Mouse (Mus musculus): ENCODE results near the gene Aqp1. TPM values are rescaled to one million over a fixed set of nuclear protein-coding genes. Genes with fewer than 3 reads are reported as not detected.
A peak's percentile ranks its signal among the peaks of the same experiment; 100 is the strongest.

Gene Aqp1
- 206 and 217 TPM in 2 replicates for polyA plus RNA-seq (2012; rRNA removed)

GRCm38 (mm10) chr6:55335989-55336514, at the start of gene Aqp1:
TSS of gene Aqp1 (plus strand) at chr6:55336432.
- WGBS = 17% methylated on average over 12 of the region's 12 CpGs
- H3K27me3 ChIP-seq (ENCODE audit: control insufficient read depth, insufficient read depth, low read length) = no peaks in the 10 kb centered on the region
- H3K27ac ChIP-seq (ENCODE audit: insufficient read depth, low read length) = peak within 1 kb of the TSS; percentile 46
- H3K36me3 ChIP-seq (ENCODE audit: control insufficient read depth, insufficient read depth, low read length) = no peaks in the 10 kb centered on the region
- no peak for TF ChIP-seq POLR2A (IDR thresholded peaks at IDR 0.05; ENCODE audit: low read depth, low read length)
- no peak for TF ChIP-seq CTCF (IDR thresholded peaks at IDR 0.05; ENCODE audit: extremely low read depth, insufficient read depth, insufficient read length, insufficient replicate concordance)
- DNase-seq (ENCODE audit: low read depth in 1 of 2, low spot score in 2 of 2) = no peak
- no peaks in the 10 kb centered on the region for H3K4me1 ChIP-seq (ENCODE audit: control insufficient read depth, insufficient read depth, insufficient read length)
- H3K4me3 ChIP-seq (ENCODE audit: extremely low read depth, insufficient read depth, insufficient read length) = peak within 1 kb of the TSS; percentile 40

- Histone ChIP-seq H3K27ac (ENCODE audit: insufficient read depth, low read length) (no peak overlapping the region), H3K36me3 (ENCODE audit: control insufficient read depth, insufficient read depth, low read length) (no peaks in the 10 kb centered on the region), H3K27me3 (ENCODE audit: control insufficient read depth, insufficient read depth, low read length) (no peaks in the 10 kb centered on the region), H3K4me1 (ENCODE audit: control insufficient read depth, insufficient read depth, insufficient read length) (peaks cover 3% of the 10 kb centered on the region; the same call in 1 of the 2 replicates), H3K4me3 (ENCODE audit: extremely low read depth, insufficient read depth, insufficient read length) (no peak overlapping the region)
- peak in 1 of 2 experiments; percentile 5 for DNase-seq (ENCODE audit: low read depth in 1 of 2, low spot score in 2 of 2)
- TF ChIP-seq CTCF (IDR thresholded peaks at IDR 0.05; ENCODE audit: extremely low read depth, insufficient read depth, insufficient read length, insufficient replicate concordance) (no peak), POLR2A (IDR thresholded peaks at IDR 0.05; ENCODE audit: low read depth, low read length) (no peak)
- WGBS = 53% methylated on average over 5 of the region's 5 CpGs
These were observed 48.1 kb upstream of the Aqp1 start for GRCm38 (mm10) chr6:55288007-55288602.

- DNase-seq (ENCODE audit: low read depth in 1 of 2, low spot score in 2 of 2) = no peak
- no peak overlapping the region for H3K27ac ChIP-seq (ENCODE audit: insufficient read depth, low read length)
- no peaks in the 10 kb centered on the region for H3K4me1 ChIP-seq (ENCODE audit: control insufficient read depth, insufficient read depth, insufficient read length)
- H3K27me3 ChIP-seq (ENCODE audit: control insufficient read depth, insufficient read depth, low read length) = no peaks in the 10 kb centered on the region
- 26% methylated on average over 19 of the region's 19 CpGs for WGBS
- no peak for TF ChIP-seq CTCF (IDR thresholded peaks at IDR 0.05; ENCODE audit: extremely low read depth, insufficient read depth, insufficient read length, insufficient replicate concordance)
- TF ChIP-seq POLR2A (IDR thresholded peaks at IDR 0.05; ENCODE audit: low read depth, low read length) = no peak
- no peak overlapping the region for H3K4me3 ChIP-seq (ENCODE audit: extremely low read depth, insufficient read depth, insufficient read length)
- H3K36me3 ChIP-seq (ENCODE audit: control insufficient read depth, insufficient read depth, low read length) = no peaks in the 10 kb centered on the region
These were observed 41.6 kb upstream of the Aqp1 start for GRCm38 (mm10) chr6:55294549-55295131.

- TF ChIP-seq CTCF (IDR thresholded peaks at IDR 0.05; ENCODE audit: extremely low read depth, insufficient read depth, insufficient read length, insufficient replicate concordance) = no peak
- no peak for TF ChIP-seq POLR2A (IDR thresholded peaks at IDR 0.05; ENCODE audit: low read depth, low read length)
- no peaks in the 10 kb centered on the region for H3K36me3 ChIP-seq (ENCODE audit: control insufficient read depth, insufficient read depth, low read length)
- WGBS = 90% methylated on average over 1 of the region's 1 CpGs
- no peaks in the 10 kb centered on the region for H3K4me1 ChIP-seq (ENCODE audit: control insufficient read depth, insufficient read depth, insufficient read length)
- H3K4me3 ChIP-seq (ENCODE audit: extremely low read depth, insufficient read depth, insufficient read length) = no peak overlapping the region
- no peaks in the 10 kb centered on the region for H3K27me3 ChIP-seq (ENCODE audit: control insufficient read depth, insufficient read depth, low read length)
- no peak overlapping the region for H3K27ac ChIP-seq (ENCODE audit: insufficient read depth, low read length)
- DNase-seq (ENCODE audit: low read depth in 1 of 2, low spot score in 2 of 2) = no peak
These were observed 40.9 kb upstream of the Aqp1 start for GRCm38 (mm10) chr6:55295325-55295724.

- no peaks in the 10 kb centered on the region for H3K4me1 ChIP-seq (ENCODE audit: control insufficient read depth, insufficient read depth, insufficient read length)
- no peaks in the 10 kb centered on the region for H3K36me3 ChIP-seq (ENCODE audit: control insufficient read depth, insufficient read depth, low read length)
- no peak overlapping the region for H3K27ac ChIP-seq (ENCODE audit: insufficient read depth, low read length)
- WGBS = 69% methylated on average over 8 of the region's 8 CpGs
- TF ChIP-seq POLR2A (IDR thresholded peaks at IDR 0.05; ENCODE audit: low read depth, low read length) (no peak), CTCF (IDR thresholded peaks at IDR 0.05; ENCODE audit: extremely low read depth, insufficient read depth, insufficient read length, insufficient replicate concordance) (no peak)
- H3K4me3 ChIP-seq (ENCODE audit: extremely low read depth, insufficient read depth, insufficient read length) = no peak overlapping the region
- DNase-seq (ENCODE audit: low read depth in 1 of 2, low spot score in 2 of 2) = no peak
- no peaks in the 10 kb centered on the region for H3K27me3 ChIP-seq (ENCODE audit: control insufficient read depth, insufficient read depth, low read length)
These were observed 36.8 kb upstream of the Aqp1 start for GRCm38 (mm10) chr6:55299482-55299881.

- no peak overlapping the region for H3K4me3 ChIP-seq (ENCODE audit: extremely low read depth, insufficient read depth, insufficient read length)
- no peaks in the 10 kb centered on the region for H3K27me3 ChIP-seq (ENCODE audit: control insufficient read depth, insufficient read depth, low read length)
- no peaks in the 10 kb centered on the region for H3K36me3 ChIP-seq (ENCODE audit: control insufficient read depth, insufficient read depth, low read length)
- H3K4me1 ChIP-seq (ENCODE audit: control insufficient read depth, insufficient read depth, insufficient read length) = no peaks in the 10 kb centered on the region
- H3K27ac ChIP-seq (ENCODE audit: insufficient read depth, low read length) = no peak overlapping the region
- no peak for TF ChIP-seq POLR2A (IDR thresholded peaks at IDR 0.05; ENCODE audit: low read depth, low read length)
- TF ChIP-seq CTCF (IDR thresholded peaks at IDR 0.05; ENCODE audit: extremely low read depth, insufficient read depth, insufficient read length, insufficient replicate concordance) = no peak
- 90% methylated on average over 2 of the region's 2 CpGs for WGBS
- no peak for DNase-seq (ENCODE audit: low read depth in 1 of 2, low spot score in 2 of 2)
These were observed 36.3 kb upstream of the Aqp1 start for GRCm38 (mm10) chr6:55299917-55300316.

- H3K4me3 ChIP-seq (ENCODE audit: extremely low read depth, insufficient read depth, insufficient read length) = no peak overlapping the region
- no peak overlapping the region for H3K27ac ChIP-seq (ENCODE audit: insufficient read depth, low read length)
- no peaks in the 10 kb centered on the region for H3K36me3 ChIP-seq (ENCODE audit: control insufficient read depth, insufficient read depth, low read length)
- no peaks in the 10 kb centered on the region for H3K27me3 ChIP-seq (ENCODE audit: control insufficient read depth, insufficient read depth, low read length)
- WGBS = 73% methylated on average over 11 of the region's 11 CpGs
- DNase-seq (ENCODE audit: low read depth in 1 of 2, low spot score in 2 of 2) = no peak
- no peaks in the 10 kb centered on the region for H3K4me1 ChIP-seq (ENCODE audit: control insufficient read depth, insufficient read depth, insufficient read length)
- TF ChIP-seq POLR2A (IDR thresholded peaks at IDR 0.05; ENCODE audit: low read depth, low read length) (no peak), CTCF (IDR thresholded peaks at IDR 0.05; ENCODE audit: extremely low read depth, insufficient read depth, insufficient read length, insufficient replicate concordance) (no peak)
These were observed 35.5 kb upstream of the Aqp1 start for GRCm38 (mm10) chr6:55300704-55301103.
